Mouse (Mus musculus) liver, postnatal 0 days (tissue): ENCODE data around the gene Gpsm3. TPM values are rescaled to one million over a fixed set of nuclear protein-coding genes. Genes with fewer than 3 reads are reported as not detected.

ENCODE experiments used
- ATAC-seq: fragments of 200-750 bp; cut with Nextera tagmentation; 2 replicates; pipeline ENCODE4 v1.8.0; 2017; ENCODE audit warnings: mild to moderate bottlenecking, moderate library complexity
- DNase-seq: peaks from one replicate; pipeline ENCODE4 v3.0.0-alpha.2; 2016
- H3K27ac ChIP-seq: fragments of 300-500 bp; sonication (generic); 2 replicates; pipeline ENCODE4 v1.5.1; 2014; ENCODE audit warnings: antibody characterized with exemption, moderate library complexity, mild to moderate bottlenecking, low read depth
- H3K27me3 ChIP-seq: fragments of 300-500 bp; sonication (generic); 2 replicates; pipeline ENCODE4 v1.6.1; 2014; ENCODE audit warnings: low read length, control low read depth, mixed read lengths; ENCODE audit not compliant: insufficient read depth
- H3K36me3 ChIP-seq: fragments of 300-500 bp; sonication (generic); replicated peaks from 2 replicates; pipeline ENCODE4 v1.6.1; 2014; ENCODE audit warnings: mild to moderate bottlenecking, control low read depth, low read length, moderate library complexity, mixed read lengths; ENCODE audit not compliant: insufficient read depth
- H3K4me1 ChIP-seq: fragments of 300-500 bp; sonication (generic); 2 replicates; pipeline ENCODE4 v1.6.1; 2014; ENCODE audit warnings: antibody characterized with exemption, mild to moderate bottlenecking, control low read depth; ENCODE audit not compliant: insufficient read depth
- H3K4me2 ChIP-seq: fragments of 300-500 bp; sonication (generic); 2 replicates; pipeline ENCODE4 v1.6.1; 2014; ENCODE audit warnings: low read depth, mild to moderate bottlenecking, low read length, moderate library complexity, mixed read lengths
- H3K4me3 ChIP-seq: fragments of 300-500 bp; sonication (generic); 2 replicates; pipeline ENCODE4 v1.5.1; 2014; ENCODE audit warnings: low read depth, low read length
- H3K9ac ChIP-seq: fragments of 300-500 bp; sonication (generic); replicated peaks from 2 replicates; pipeline ENCODE4 v1.6.1; 2014; ENCODE audit warnings: mild to moderate bottlenecking, moderate library complexity
- H3K9me3 ChIP-seq: fragments of 300-500 bp; sonication (generic); 2 replicates; pipeline ENCODE4 v1.6.1; 2016; ENCODE audit warnings: mild to moderate bottlenecking, control low read depth, low read length, mixed read lengths
- CTCF ChIP-seq: sonication (generic); IDR thresholded peaks from 2 replicates; pipeline ENCODE4 v1.5.1; 2016; ENCODE audit warnings: antibody characterized with exemption, low read depth
- EP300 ChIP-seq: IDR thresholded peaks from 2 replicates; pipeline ENCODE4 v1.6.1; 2016; ENCODE audit warnings: antibody characterized with exemption, low read depth, mild to moderate bottlenecking
- WGBS: fragments of 180-500 bp; shearing (Covaris S2); extraction: QIAGEN DNeasy Blood & Tissue Kit; methylation state at CpG from one replicate; pipeline ENCODE4 v1.1.7; 2014; ENCODE audit not compliant: insufficient replicate concordance; 5-methylcytosine and 5-hydroxymethylcytosine counted together
- polyA plus RNA-seq: library from polyadenylated mRNA; unstranded; fragments of >200 nt; fragmentation: Nextera tagmentation; extraction: Ambion mirVana; gene quantifications from 2 replicates; pipeline ENCODE4 v1.2.1, GENCODE M21; 2015

The Gpsm3 gene
- polyA plus RNA-seq, 1 experiment from 2014 or later, result 24.7 TPM

- TF ChIP-seq EP300, result no peak
- TF ChIP-seq CTCF, result no peak
- Histone ChIP-seq H3K9ac (peak within 1 kb of the TSS; percentile 86), H3K9me3 (no peaks in the 10 kb centered on the region), H3K27ac (peak within 1 kb of the TSS; percentile 96), H3K27me3 (no peaks in the 10 kb centered on the region), H3K4me3 (peak within 1 kb of the TSS; percentile 77), H3K4me2 (peak within 1 kb of the TSS; percentile 97), H3K4me1 (peaks cover 53% of the 10 kb centered on the region), H3K36me3 (peaks cover 15% of the 10 kb centered on the region)
- ATAC-seq, result peak; percentile 83
- DNase-seq, result peak; percentile 99
- WGBS, result 0% methylated on average over 35 of the region's 35 CpGs
Measured at GRCm38 (mm10) chr17:34604061-34604508, 14.5 kb downstream of the Gpsm3 start, which contains the start of gene Agpat1. TSS of gene Agpat1 (plus strand) at chr17:34604262.

- peaks cover 49% of the 10 kb centered on the region for H3K4me1 ChIP-seq
- H3K36me3 ChIP-seq, result peaks cover 15% of the 10 kb centered on the region
- peak overlapping the region; percentile 96 for H3K27ac ChIP-seq
- no peaks in the 10 kb centered on the region for H3K9me3 ChIP-seq
- WGBS, result 14% methylated on average over 24 of the region's 24 CpGs
- no peaks in the 10 kb centered on the region for H3K27me3 ChIP-seq
- peak overlapping the region; percentile 92 for H3K4me2 ChIP-seq
- TF ChIP-seq EP300, result no peak
- TF ChIP-seq CTCF, result no peak
- H3K4me3 ChIP-seq, result peak overlapping the region; percentile 77
- ATAC-seq, result peak; percentile 2; the same call in 1 of the 2 replicates
- peak overlapping the region; percentile 86 for H3K9ac ChIP-seq
- DNase-seq, result peak; percentile 69
Measured at GRCm38 (mm10) chr17:34604511-34605237, 15.1 kb downstream of the Gpsm3 start.

- peak overlapping the region; percentile 86 for H3K9ac ChIP-seq
- peaks cover 13% of the 10 kb centered on the region for H3K36me3 ChIP-seq
- DNase-seq, result peak; percentile 94
- H3K27me3 ChIP-seq, result no peaks in the 10 kb centered on the region
- H3K9me3 ChIP-seq, result no peaks in the 10 kb centered on the region
- under 1% methylated on average over 19 of the region's 30 CpGs for WGBS
- H3K27ac ChIP-seq, result peak overlapping the region; percentile 96
- H3K4me1 ChIP-seq, result peaks cover 49% of the 10 kb centered on the region
- H3K4me3 ChIP-seq, result peak overlapping the region; percentile 77
- H3K4me2 ChIP-seq, result peak overlapping the region; percentile 92
- peak; percentile 15 for ATAC-seq
- TF ChIP-seq CTCF, result no peak
- no peak for TF ChIP-seq EP300
Measured at GRCm38 (mm10) chr17:34605609-34606008, 16.0 kb downstream of the Gpsm3 start.

- Histone ChIP-seq H3K9me3 (no peaks in the 10 kb centered on the region), H3K4me3 (peak overlapping the region; percentile 77), H3K27me3 (no peaks in the 10 kb centered on the region), H3K9ac (peak overlapping the region; percentile 86), H3K4me2 (peak overlapping the region; percentile 92), H3K4me1 (peaks cover 49% of the 10 kb centered on the region), H3K27ac (peak overlapping the region; percentile 96), H3K36me3 (peaks cover 17% of the 10 kb centered on the region; the same call in 1 of the 2 replicates)
- no peak for DNase-seq
- TF ChIP-seq EP300, result no peak
- TF ChIP-seq CTCF, result no peak
- ATAC-seq, result no peak
- 11% methylated on average over 32 of the region's 32 CpGs for WGBS
Measured at GRCm38 (mm10) chr17:34606186-34607039, 16.8 kb downstream of the Gpsm3 start.

- no peak overlapping the region for H3K4me3 ChIP-seq
- peaks cover 32% of the 10 kb centered on the region for H3K36me3 ChIP-seq
- peaks cover 36% of the 10 kb centered on the region for H3K4me1 ChIP-seq
- 73% methylated on average over 7 of the region's 7 CpGs for WGBS
- TF ChIP-seq CTCF (no peak), EP300 (no peak)
- H3K9ac ChIP-seq, result no peak overlapping the region
- H3K4me2 ChIP-seq, result no peak overlapping the region
- DNase-seq (no peak), ATAC-seq (no peak)
- H3K27ac ChIP-seq, result no peak overlapping the region
- H3K9me3 ChIP-seq, result no peaks in the 10 kb centered on the region
- H3K27me3 ChIP-seq, result no peaks in the 10 kb centered on the region
Measured at GRCm38 (mm10) chr17:34607997-34608396, 18.4 kb downstream of the Gpsm3 start.

- Histone ChIP-seq H3K27ac (no peak overlapping the region), H3K27me3 (no peaks in the 10 kb centered on the region), H3K4me3 (no peak overlapping the region), H3K9ac (no peak overlapping the region), H3K36me3 (peaks cover 41% of the 10 kb centered on the region), H3K4me2 (no peak overlapping the region), H3K9me3 (no peaks in the 10 kb centered on the region), H3K4me1 (peaks cover 23% of the 10 kb centered on the region)
- 90% methylated on average over 8 of the region's 8 CpGs for WGBS
- DNase-seq (no peak), ATAC-seq (no peak)
- TF ChIP-seq CTCF, result no peak
- TF ChIP-seq EP300, result no peak
Measured at GRCm38 (mm10) chr17:34611050-34611449, 21.4 kb downstream of the Gpsm3 start.
